ENCODE assay signal across 8 mouse cellular contexts in genomic region chr5:31192939-31193630, GRCm38 (mm10). TPM values are rescaled to one million over a fixed set of nuclear protein-coding genes. Genes with fewer than 3 reads are reported as not detected.
DNase-seq lines count a peak whose midpoint lies in the region; ATAC-seq and TF ChIP-seq lines count a peak whose summit lies in the region.

Gene Snx17, plus strand, starts transcription at chr5:31193227.
Gene Eif2b4, minus strand, starts transcription at chr5:31193430.

- H3K4me3 ChIP-seq in E14TG2a.4 (replicated peaks; ENCODE audit: low read length): peak within 1 kb of the TSS; percentile 99
- peak within 1 kb of the TSS; percentile 88 for H3K4me3 ChIP-seq in forebrain, embryonic 12.5 days (replicated peaks)
- H3K4me3 ChIP-seq in heart, postnatal 0 days (ENCODE audit: low read depth, low read length): peak within 1 kb of the TSS; percentile 86
- peak within 1 kb of the TSS; percentile 84 for H3K4me3 ChIP-seq in liver, embryonic 16.5 days (ENCODE audit: low read depth, low read length)
- H3K4me3 ChIP-seq in neural tube, embryonic 13.5 days: peak within 1 kb of the TSS; percentile 93
- peak within 1 kb of the TSS; percentile 93 for H3K4me3 ChIP-seq in testis, adult 2 months (ENCODE audit: control insufficient read depth, low read depth, low read length)

- TF ChIP-seq CTCF in E14TG2a.4 (conservative IDR thresholded peaks at IDR 0.05; ENCODE audit: low read length): no peak
- peak; percentile 67 for TF ChIP-seq CTCF in heart, postnatal 0 days (IDR thresholded peaks at IDR 0.05; ENCODE audit: low read depth)
- 0 out of 2 replicates have a peak, but pooled peaks have one; percentile 13 for TF ChIP-seq CTCF in testis, adult 2 months (IDR thresholded peaks at IDR 0.05; ENCODE audit: control insufficient read depth, insufficient read depth, insufficient replicate concordance, low read depth, low read length)

- DNase-seq in c-Kit-positive CD71-positive TER-119-positive erythroid progenitor cells, embryonic 14.5 days (ENCODE audit: low spot score): peak; percentile 98
- DNase-seq in heart, postnatal 0 days (ENCODE audit: low spot score): peak; percentile 96
- peak; percentile 99 for DNase-seq in kidney, postnatal 4 days

- peaks cover 73% of the 10 kb centered on the region for H3K36me3 ChIP-seq in E14TG2a.4 (ENCODE audit: insufficient read depth, low read length)
- H3K36me3 ChIP-seq in forebrain, embryonic 12.5 days (replicated peaks): peaks cover 65% of the 10 kb centered on the region
- peaks cover 61% of the 10 kb centered on the region for H3K36me3 ChIP-seq in heart, postnatal 0 days (replicated peaks; ENCODE audit: control insufficient read depth, insufficient read depth, low read length)
- H3K36me3 ChIP-seq in liver, embryonic 16.5 days (ENCODE audit: control insufficient read depth, insufficient read depth): peaks cover 51% of the 10 kb centered on the region
- peaks cover 72% of the 10 kb centered on the region for H3K36me3 ChIP-seq in neural tube, embryonic 13.5 days
- no peaks in the 10 kb centered on the region; the same call in none of the 2 replicates for H3K36me3 ChIP-seq in testis, adult 2 months (ENCODE audit: control insufficient read depth, insufficient read depth, low read length)

- peak within 1 kb of the TSS; percentile 92 for H3K9ac ChIP-seq in forebrain, embryonic 12.5 days
- peak within 1 kb of the TSS; percentile 90 for H3K9ac ChIP-seq in heart, postnatal 0 days (replicated peaks; ENCODE audit: low read depth, low read length)
- H3K9ac ChIP-seq in liver, embryonic 16.5 days (ENCODE audit: low read depth, low read length): peak within 1 kb of the TSS; percentile 90
- peak within 1 kb of the TSS; percentile 95 for H3K9ac ChIP-seq in neural tube, embryonic 13.5 days

- H3K4me1 ChIP-seq in E14TG2a.4 (replicated peaks; ENCODE audit: low read depth, low read length): peaks cover 77% of the 10 kb centered on the region
- H3K4me1 ChIP-seq in forebrain, embryonic 12.5 days: peaks cover 25% of the 10 kb centered on the region
- H3K4me1 ChIP-seq in heart, postnatal 0 days (ENCODE audit: control insufficient read depth, insufficient read depth): peaks cover 15% of the 10 kb centered on the region
- peaks cover 20% of the 10 kb centered on the region for H3K4me1 ChIP-seq in liver, embryonic 16.5 days (ENCODE audit: control insufficient read depth, low read depth, low read length)
- peaks cover 26% of the 10 kb centered on the region for H3K4me1 ChIP-seq in neural tube, embryonic 13.5 days (replicated peaks)
- H3K4me1 ChIP-seq in testis, adult 2 months (ENCODE audit: control insufficient read depth, insufficient read depth, low read length): peaks cover 6% of the 10 kb centered on the region

- under 1% methylated on average over 48 of the region's 48 CpGs for WGBS in forebrain, embryonic 12.5 days
- WGBS in heart, postnatal 0 days: under 1% methylated on average over 48 of the region's 48 CpGs
- 0% methylated on average over 48 of the region's 48 CpGs for WGBS in liver, embryonic 16.5 days (ENCODE audit: insufficient replicate concordance)
- under 1% methylated on average over 48 of the region's 48 CpGs for WGBS in neural tube, embryonic 13.5 days

- peak; percentile 96 for ATAC-seq in forebrain, embryonic 12.5 days (ENCODE audit: low FRiP score)
- peak; percentile 94 for ATAC-seq in heart, postnatal 0 days (ENCODE audit: insufficient read depth, low read depth)
- peak; percentile 95 for ATAC-seq in liver, embryonic 16.5 days (ENCODE audit: low read depth)
- ATAC-seq in neural tube, embryonic 13.5 days (ENCODE audit: low read depth): peak; percentile 96

- TF ChIP-seq POLR2A in testis, adult 2 months (IDR thresholded peaks at IDR 0.05; ENCODE audit: control insufficient read depth, low read depth, low read length): peak; percentile 83

- TF ChIP-seq EP300 in heart, postnatal 0 days (IDR thresholded peaks at IDR 0.05; ENCODE audit: low read depth): no peak

- no peaks in the 10 kb centered on the region for H3K27me3 ChIP-seq in E14TG2a.4 (ENCODE audit: insufficient read depth, low read length)
- H3K27me3 ChIP-seq in forebrain, embryonic 12.5 days: no peaks in the 10 kb centered on the region
- H3K27me3 ChIP-seq in heart, postnatal 0 days (ENCODE audit: control insufficient read depth, insufficient read depth, low read length): no peaks in the 10 kb centered on the region
- H3K27me3 ChIP-seq in liver, embryonic 16.5 days (ENCODE audit: control insufficient read depth, insufficient read depth, low read depth, low read length): no peaks in the 10 kb centered on the region
- H3K27me3 ChIP-seq in neural tube, embryonic 13.5 days: no peaks in the 10 kb centered on the region
- no peaks in the 10 kb centered on the region for H3K27me3 ChIP-seq in testis, adult 2 months (ENCODE audit: control insufficient read depth, insufficient read depth, low read length)

- H3K27ac ChIP-seq in forebrain, embryonic 12.5 days: peak within 1 kb of the TSS; percentile 80
- H3K27ac ChIP-seq in heart, postnatal 0 days (ENCODE audit: low read depth): peak within 1 kb of the TSS; percentile 89
- peak within 1 kb of the TSS; percentile 92 for H3K27ac ChIP-seq in liver, embryonic 16.5 days (ENCODE audit: low read length)
- H3K27ac ChIP-seq in neural tube, embryonic 13.5 days (replicated peaks): peak within 1 kb of the TSS; percentile 88
- H3K27ac ChIP-seq in testis, adult 2 months (ENCODE audit: control insufficient read depth, insufficient read depth, low read depth, low read length): peak within 1 kb of the TSS; percentile 77

- H3K4me2 ChIP-seq in forebrain, embryonic 12.5 days: peak within 1 kb of the TSS; percentile 94
- peak within 1 kb of the TSS; percentile 78 for H3K4me2 ChIP-seq in heart, postnatal 0 days (ENCODE audit: low read depth, low read length)
- H3K4me2 ChIP-seq in liver, embryonic 16.5 days (ENCODE audit: low read depth, low read length): peak within 1 kb of the TSS; percentile 84
- H3K4me2 ChIP-seq in neural tube, embryonic 13.5 days: peak within 1 kb of the TSS; percentile 96

- H3K9me3 ChIP-seq in E14TG2a.4 (ENCODE audit: low read length): no peaks in the 10 kb centered on the region
- no peaks in the 10 kb centered on the region for H3K9me3 ChIP-seq in forebrain, embryonic 12.5 days
- no peaks in the 10 kb centered on the region for H3K9me3 ChIP-seq in heart, postnatal 0 days (replicated peaks; ENCODE audit: control insufficient read depth, low read length)
- H3K9me3 ChIP-seq in liver, embryonic 16.5 days (replicated peaks; ENCODE audit: control insufficient read depth, low read length): no peaks in the 10 kb centered on the region
- H3K9me3 ChIP-seq in neural tube, embryonic 13.5 days: no peaks in the 10 kb centered on the region

RNA-seq across cellular contexts. Expression of gene Snx17, which starts in this region (rescaled TPM):
- polyA plus RNA-seq in forebrain, embryonic 12.5 days (2016; fragmentation: Nextera tagmentation; extraction: Ambion mirVana): 138 and 141 TPM in 2 replicates
- total RNA-seq in heart, postnatal 0 days (2014; rRNA removed; ENCODE audit: low replicate concordance): 120 and 139 TPM in 2 replicates
- 97.9 and 112 TPM in 2 replicates for polyA plus RNA-seq in heart, postnatal 0 days (2015; fragmentation: Nextera tagmentation; extraction: Ambion mirVana)
- polyA plus RNA-seq in liver, embryonic 16.5 days (2015; fragmentation: Nextera tagmentation; extraction: Ambion mirVana): 36.0 and 36.8 TPM in 2 replicates
- 114 and 119 TPM in 2 replicates for polyA plus RNA-seq in neural tube, embryonic 13.5 days (2015; fragmentation: Nextera tagmentation; extraction: Ambion mirVana)
- 22.2 and 24.8 TPM in 2 replicates for polyA plus RNA-seq in testis, adult 2 months (2012; rRNA removed)

RNA-seq across cellular contexts. Expression of gene Eif2b4, which starts in this region (rescaled TPM):
- polyA plus RNA-seq in forebrain, embryonic 12.5 days (2016; fragmentation: Nextera tagmentation; extraction: Ambion mirVana): 65.0 and 72.0 TPM in 2 replicates
- total RNA-seq in heart, postnatal 0 days (2014; rRNA removed; ENCODE audit: low replicate concordance): 27.1 and 36.7 TPM in 2 replicates
- polyA plus RNA-seq in heart, postnatal 0 days (2015; fragmentation: Nextera tagmentation; extraction: Ambion mirVana): 60.2 and 60.7 TPM in 2 replicates
- 38.5 and 42.2 TPM in 2 replicates for polyA plus RNA-seq in liver, embryonic 16.5 days (2015; fragmentation: Nextera tagmentation; extraction: Ambion mirVana)
- polyA plus RNA-seq in neural tube, embryonic 13.5 days (2015; fragmentation: Nextera tagmentation; extraction: Ambion mirVana): 67.5 and 76.4 TPM in 2 replicates
- 107 and 116 TPM in 2 replicates for polyA plus RNA-seq in testis, adult 2 months (2012; rRNA removed)

Comparison
In these comparisons a context has a peak if more than half of its experiments do, and no peak if none do; other contexts are left out.
1. Peak in every context shown above with its lines: DNase-seq, ATAC-seq, H3K4me3 ChIP-seq and H3K27ac ChIP-seq.